Mouse (Mus musculus): ENCODE measurements around the gene Smim24.
A peak's percentile ranks its signal among the peaks of the same experiment; 100 is the strongest.

Gene Smim24

DNA sequence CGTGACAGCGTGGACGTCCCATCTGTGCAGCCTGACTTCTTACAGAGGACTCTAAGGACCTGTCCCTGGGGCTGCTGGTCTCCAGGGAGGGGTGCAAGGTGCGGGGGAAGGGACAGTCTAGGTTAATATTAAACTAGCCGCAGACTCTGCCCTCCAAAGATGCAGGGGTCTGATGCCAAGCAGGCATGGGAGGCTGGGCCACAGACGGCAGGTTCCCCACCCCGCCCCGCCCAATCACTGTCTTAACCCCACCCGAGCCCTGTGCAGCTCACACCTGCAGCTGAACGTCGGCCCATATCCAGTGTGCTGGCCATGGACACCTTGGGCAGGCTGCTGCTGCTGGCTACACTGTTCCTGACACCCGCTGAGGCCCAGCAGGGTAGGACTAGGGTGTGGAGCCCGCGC lies at the start of gene Smim24:
Gene Smim24 (plus strand): TSS at position 271 of the 405 bp plus-strand sequence.
- DNase-seq (ENCODE audit: low spot score in 2 of 2): no peak

DNA sequence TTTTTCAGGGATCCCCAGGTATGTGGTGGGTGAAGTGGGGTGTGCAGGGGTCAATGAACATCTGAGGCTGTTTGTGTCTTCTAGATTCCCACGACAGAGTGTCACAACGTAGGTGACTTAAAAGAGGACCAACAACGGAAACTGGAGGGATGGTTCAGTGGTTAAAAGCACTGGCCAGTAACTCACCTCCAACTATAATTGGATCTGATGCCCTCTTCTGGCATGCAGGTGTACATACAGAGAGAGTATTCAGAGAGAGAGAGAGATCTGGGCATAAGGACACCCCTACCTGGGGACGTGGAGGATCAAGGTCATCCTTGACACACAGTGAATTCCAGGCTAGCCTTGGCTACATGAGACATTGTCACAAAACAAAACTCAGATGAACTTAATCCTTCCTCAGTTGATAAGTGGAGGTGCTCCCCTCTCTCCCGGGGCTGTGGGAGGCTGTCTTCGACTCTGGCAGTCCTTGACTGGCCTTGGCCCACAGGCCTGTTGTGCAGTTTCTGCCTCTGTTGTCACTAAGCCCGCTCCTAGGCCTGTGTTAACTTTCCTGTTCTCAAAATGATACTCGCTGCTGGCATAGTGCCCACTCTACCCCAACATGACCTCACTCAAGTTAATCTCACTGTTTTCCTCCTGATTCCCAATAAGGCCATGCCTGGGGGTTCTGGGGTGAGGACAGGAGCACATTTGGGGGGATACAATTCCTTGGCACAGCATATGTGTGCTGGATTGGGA lies 48.3 kb upstream of the Smim24 start:
- DNase-seq (ENCODE audit: low spot score in 2 of 2): no peak

DNA sequence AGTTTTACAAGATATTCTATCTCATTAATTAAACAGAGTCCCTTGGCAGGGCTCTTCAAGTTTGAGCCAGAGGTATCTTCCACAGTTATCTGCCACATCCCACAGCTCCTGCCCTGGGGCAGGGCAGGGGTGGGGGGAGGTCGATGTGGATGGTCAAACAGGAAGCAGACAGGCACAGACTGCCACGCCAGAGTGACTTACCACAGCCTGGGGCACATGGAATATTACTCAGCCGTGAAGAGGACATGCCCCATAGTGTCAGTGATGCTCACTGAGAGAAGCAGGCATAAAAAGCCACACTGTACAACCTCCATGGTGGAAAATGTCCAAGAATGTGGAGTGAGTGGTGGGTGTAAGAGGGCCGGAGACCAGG lies 47.7 kb upstream of the Smim24 start:
- DNase-seq (ENCODE audit: low spot score in 2 of 2): no peak

DNA sequence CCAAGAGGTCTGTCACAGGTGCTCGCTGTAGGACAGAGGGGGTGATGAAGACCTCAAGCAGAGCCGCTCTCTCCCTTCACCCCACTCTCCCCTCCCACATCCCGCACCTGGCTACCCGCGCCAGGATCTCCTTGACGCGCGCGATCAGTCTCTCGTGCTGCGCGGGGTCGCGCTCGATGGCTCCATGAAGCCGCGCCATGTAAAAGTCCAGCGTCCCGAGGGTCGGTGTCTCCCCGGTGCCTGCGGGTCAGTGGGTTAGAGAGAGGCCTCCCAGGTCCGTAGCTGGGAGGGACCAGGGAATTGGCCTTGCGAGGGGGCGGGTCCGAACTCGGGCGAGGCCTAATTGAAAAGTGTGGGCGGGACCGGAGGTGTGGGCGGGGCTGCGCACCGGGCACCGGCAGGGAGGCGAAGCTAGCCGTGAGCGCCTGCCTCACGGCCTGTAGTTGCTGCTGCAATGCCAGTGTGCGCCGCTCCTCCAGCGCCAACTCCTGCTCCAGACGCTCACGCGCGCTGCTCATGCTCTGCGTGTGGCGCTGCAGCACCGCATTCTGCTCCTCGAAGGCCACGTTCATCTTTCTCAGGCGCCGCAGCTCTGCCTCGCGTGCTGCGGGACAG lies 46.3 kb upstream of the Smim24 start:
- peak; percentile 61 to 63 for DNase-seq (ENCODE audit: low spot score in 2 of 2)

DNA sequence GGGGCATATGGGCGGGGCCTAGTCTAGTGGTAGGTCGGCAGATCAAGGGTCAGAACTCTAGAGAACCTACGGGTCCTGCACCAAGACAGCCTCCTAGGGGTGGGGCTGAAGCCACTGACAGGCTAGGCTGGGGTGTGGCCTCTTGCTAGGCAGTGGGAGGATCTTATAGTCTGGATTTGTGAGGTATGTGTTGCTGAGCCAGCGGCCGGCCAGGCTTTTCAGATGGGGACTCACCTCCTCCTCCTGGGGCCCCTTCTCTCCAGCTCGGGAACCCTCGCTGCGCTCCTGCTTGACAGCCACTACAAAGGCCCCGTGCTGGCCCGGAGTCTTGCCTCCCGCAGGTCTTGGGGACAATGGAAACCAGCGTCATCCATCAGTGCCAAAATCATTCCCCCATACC lies 43.7 kb upstream of the Smim24 start:
- no peak for DNase-seq (ENCODE audit: low spot score in 2 of 2)

DNA sequence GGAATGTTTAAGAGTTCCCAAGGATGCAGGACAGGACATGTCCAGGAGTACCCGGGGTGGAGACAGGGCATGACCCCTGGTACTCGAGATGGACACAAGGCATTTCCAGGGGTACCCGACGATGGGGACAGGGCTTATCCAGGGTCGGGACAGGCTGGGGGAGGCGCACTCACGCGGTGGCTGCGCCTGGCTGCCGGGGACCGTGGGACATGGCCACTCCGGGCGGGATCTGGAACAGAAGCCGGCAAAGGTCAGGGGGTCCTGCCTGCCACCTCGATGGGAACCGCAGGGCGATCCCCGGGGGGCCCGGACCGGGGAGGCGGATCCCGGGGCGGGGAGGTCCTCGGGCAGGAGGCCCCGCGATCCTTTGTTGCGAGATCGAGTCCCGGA lies 42.9 kb upstream of the Smim24 start:
- DNase-seq (ENCODE audit: low spot score in 2 of 2): no peak

DNA sequence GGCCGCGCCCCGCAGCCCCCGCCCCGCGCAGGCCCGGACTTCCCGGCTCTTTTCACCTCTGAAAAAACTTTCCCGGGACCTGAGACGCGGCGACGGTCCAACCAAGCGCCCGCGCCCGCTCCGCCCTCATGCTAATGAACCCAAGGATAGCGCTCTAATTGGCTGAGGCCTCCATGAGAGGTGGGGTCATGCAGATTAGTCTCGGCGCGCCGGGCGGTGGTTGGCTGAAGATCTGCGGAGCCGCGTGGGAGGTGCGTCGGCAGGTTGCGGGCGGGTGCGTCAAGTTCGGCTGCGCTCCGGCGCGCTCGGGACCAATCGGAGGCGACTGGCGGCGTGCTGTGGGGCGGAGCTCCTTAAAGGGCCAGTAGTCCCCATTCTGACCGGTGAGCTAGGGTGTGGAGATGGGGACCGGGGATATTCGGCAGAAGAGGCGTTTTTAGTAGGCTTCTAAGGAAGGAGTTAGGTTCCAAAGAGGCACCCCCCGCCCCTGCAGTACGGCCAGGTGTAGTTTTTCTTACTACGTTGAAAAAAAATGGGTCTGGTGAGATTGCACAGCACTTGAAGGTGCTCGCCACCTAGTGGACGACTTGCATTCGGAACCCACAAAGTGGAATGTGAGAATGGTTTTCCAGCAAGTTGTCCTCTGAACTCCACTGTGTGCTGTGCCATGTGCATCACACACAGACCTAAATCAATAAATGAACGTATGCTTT lies 42.3 kb upstream of the Smim24 start, which contains the start of gene Hmg20b:
Gene Hmg20b (minus strand): TSS at position 130 of the 713 bp plus-strand sequence.
- DNase-seq (ENCODE audit: low spot score in 2 of 2): peak; percentile 94 to 99

DNA sequence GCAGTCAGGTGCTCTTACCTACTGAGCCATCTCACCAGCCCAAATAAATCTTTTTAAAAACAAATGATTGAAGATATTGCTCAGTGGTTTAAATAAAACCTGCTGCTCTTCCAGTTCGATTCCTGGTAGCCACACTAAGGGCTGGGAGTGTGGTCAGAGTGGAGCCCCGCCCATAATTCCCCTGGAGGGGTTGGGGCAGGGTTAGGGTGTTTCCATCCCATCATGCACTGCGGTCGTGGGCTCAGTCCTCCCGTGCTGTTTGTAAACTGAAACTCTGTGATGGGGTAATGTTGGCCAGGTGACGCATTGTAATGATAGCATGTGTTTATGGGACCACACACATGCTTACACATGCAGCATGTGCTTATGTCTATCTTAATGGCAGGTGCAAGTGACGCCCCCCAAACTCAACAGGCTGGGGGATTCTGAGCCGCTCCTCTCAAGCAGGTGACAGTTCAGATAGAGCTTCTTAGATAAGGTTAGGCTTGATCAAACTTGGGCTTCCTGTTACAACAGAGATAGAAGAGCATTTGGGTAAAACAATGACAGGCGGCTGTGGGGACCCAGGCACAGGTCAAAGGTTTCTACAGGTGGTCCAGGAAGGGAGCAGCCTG lies 41.1 kb upstream of the Smim24 start:
- DNase-seq (ENCODE audit: low spot score in 2 of 2): no peak

DNA sequence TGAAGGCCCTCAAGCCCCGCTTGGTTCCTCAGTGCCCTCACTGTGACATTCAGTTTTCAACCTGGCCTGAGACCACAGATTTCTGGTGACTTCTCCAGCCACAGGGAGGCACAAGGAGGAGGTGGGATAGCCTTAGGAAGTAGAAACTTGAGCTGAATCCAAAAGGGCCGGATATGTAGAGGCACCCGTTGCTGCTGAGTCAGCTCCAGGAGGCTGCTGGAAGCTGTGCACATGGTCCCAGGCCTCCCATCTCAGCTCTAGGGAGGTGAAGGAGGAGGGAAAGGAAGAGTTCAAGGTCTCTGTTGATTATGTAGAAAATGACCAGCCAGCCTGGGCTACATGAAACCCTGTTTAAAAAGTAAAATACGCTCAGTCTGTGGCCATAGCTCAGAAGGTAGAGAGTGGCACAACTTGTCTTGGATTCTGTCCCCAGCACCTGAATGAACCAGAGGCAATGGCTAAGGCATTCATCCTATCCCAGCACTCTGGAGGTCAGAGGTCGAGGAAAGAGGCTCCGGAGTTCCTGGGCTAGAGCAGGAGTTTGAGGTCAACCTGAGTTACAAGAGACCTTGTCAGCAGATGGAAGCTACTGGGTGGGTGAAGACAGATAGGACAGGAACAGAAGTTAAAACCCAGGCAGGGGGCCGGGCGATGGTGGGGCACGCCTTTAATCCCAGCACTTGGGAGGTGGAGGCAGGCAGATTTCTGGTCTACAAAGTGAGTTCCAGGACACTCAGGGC lies 37.9 kb upstream of the Smim24 start:
- no peak for DNase-seq (ENCODE audit: low spot score in 2 of 2)

DNA sequence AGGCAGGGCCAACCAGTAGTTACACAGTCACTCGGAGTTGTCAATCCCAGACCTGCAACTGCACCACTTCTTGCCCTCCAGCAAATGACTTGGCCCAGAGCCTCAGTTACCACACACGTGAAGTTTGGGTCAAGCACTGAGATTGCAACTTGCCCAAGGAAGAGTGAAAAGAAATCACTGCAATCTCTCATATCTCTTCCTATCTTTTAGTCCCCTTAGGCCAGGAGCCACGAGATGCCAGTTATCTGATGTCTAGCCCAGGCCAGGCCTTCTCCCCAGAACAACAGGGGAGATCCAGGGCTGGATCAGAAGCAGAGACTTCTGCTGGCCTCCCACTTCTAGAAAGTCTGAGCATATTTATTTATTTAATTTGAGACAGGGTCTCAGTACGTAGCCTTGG lies 37.3 kb upstream of the Smim24 start:
- no peak for DNase-seq (ENCODE audit: low spot score in 2 of 2)

DNA sequence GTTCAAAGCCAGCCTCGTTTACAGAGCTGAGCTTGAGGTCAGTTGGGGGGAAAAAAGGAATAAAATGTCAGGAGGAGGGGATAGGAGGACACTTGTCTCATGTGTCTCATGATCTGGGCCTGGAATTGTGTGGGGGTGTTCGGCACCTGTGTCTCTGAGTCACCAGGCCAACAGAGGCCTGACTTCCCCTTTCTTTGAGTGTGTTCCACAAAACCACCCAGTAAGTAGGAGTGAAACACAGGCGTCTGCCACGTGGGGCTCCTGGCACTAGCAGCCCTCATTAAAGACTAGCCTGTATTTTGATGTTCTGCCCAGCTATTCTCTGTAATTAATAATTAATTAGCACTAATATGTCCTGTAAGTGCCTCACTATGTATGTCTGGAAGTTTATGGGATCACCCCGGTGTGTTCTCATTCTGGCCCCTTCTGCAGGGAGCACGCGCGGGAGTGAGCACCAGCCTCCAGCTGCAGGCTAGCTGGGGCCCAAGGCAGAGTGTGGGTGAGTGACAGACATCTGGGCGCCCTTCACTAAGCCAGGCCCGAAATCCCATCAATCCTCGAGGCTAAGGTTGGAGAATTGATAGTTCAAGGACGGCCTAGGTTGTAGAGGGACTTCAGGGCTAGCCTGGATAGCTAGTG lies 36.4 kb upstream of the Smim24 start:
- DNase-seq (ENCODE audit: low spot score in 2 of 2): no peak

DNA sequence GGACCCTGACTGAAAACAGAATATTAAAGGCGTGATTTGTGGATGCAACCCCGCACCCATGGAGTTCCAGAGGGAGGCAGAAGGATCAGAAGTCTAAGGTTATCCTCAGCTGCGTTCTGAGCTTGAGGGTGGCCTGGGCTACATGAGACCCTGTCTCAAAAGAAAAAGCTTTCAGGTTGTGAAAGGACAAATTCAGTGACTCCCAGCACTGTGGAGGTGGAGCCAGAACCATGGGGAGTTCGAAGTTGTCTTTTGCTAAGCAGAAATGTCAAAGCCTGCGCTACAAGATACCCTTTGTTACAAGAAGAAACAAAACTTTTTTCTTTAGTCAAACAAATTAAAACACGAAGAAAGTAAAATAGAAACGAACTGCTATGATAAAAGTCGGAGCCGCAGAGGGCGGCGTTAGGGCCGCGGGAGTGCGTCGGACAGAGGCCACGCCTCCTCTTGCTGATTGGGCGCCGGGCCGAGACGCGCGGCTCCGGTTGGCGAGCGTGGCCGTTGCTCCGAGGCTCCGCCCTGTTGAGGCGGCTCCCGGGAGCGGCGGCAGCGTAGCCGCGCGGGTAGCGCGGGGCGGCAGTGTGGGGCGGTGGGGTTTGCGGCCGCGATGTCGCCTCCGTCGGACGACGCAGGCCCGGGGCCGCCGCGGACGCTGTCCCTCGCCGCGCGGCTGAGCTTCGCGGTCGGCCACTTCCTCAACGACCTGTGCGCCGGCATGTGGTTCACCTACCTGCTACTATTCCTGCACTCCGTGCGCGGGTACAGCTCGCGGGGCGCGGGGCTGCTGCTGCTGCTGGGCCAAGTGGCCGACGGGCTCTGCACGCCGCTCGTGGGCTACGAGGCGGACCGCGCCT lies 35.6 kb upstream of the Smim24 start, which contains the start of gene Mfsd12:
Gene Mfsd12 (plus strand): TSS at position 501 of the 854 bp plus-strand sequence.
- peak; percentile 72 to 87 for DNase-seq (ENCODE audit: low spot score in 2 of 2)

DNA sequence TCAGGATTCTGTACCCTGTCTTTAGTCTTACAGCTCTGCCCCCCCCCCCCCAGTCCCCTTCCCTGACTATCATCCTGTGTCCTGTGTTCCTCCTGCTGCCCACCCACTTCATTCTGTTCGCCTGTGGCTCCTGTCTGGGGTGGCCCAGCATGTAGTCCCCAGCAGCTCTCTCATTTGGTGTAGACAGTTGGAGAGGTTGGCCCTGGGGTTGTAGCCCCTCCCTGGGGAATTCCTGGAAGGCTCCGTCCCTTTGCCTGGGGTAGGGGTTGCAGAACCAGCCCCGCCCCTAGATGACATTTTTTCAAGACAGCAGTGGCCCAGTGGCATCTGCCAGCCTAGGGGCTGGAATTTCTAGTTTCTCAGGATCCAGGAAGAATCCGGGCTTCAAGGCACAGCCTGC lies 34.6 kb upstream of the Smim24 start:
- no peak for DNase-seq (ENCODE audit: low spot score in 2 of 2)

DNA sequence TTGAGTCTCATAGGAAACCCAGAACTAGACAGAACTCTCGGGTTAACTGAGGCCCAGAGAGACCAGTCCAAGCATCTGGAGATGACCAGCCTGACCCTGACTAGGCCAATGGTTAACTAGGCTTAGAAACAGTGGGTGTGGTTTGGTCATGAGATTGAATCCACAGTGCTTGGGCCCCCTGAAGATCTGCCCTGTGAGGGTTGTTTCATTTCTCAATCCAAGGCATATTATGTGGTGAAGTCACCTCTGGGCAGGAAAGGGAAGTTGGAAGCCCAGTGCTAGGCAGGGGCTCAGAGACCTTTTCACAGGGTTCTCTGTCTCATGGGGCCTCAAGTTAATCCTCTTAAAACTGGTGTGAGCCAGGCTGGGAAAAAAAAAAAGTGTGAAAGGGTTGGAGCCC lies 34.0 kb upstream of the Smim24 start:
- DNase-seq (ENCODE audit: low spot score in 2 of 2): no peak

DNA sequence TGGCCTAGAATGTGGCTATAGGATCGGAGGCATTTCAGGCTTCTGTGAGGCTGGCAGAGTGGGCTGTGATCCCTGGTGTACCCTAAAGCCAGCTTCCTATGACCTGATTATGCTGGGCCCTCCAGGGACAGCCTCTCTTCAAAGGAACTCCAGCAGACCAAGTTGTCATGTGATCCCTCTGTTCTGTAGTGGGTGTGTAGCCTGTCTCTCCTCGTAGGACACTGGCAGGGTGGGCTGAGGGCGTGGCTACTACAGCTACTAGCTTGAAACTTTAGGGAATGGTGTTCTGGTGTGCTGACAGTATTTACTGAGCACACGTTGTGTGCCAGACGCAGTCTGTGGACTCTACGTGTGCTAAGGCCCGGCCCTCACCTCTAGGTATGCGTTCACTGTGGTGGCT lies 32.1 kb upstream of the Smim24 start:
- DNase-seq (ENCODE audit: low spot score in 2 of 2): no peak

DNA sequence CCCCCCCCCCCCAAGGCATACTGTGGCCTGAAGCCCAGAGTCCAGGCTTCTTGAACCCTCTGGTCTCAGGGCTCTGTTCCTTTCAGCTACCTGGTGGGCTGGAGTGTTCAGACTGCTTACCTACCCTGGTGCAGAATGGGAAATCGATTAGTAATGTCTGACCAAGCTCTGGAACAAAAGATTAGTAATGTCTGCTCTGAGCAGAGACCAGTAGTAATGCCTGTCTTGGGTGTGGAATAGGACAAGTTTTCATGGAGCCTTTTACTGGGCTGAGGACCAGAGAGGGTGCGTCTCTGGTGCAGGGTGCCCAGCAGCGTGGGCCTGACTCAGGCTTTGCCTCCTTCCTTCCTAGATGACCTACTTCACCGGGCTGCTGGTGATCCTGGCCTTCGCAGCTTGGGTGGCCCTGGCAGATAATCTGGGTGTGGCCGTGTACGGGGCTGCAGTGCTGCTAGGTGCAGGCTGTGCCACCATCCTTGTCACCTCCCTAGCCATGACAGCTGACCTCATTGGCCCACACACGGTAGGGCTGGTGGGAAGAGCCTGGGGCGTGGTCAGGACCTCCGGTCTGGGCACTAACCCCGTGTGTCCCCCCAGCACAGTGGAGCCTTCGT lies 30.4 kb upstream of the Smim24 start:
- no peak for DNase-seq (ENCODE audit: low spot score in 2 of 2)

DNA sequence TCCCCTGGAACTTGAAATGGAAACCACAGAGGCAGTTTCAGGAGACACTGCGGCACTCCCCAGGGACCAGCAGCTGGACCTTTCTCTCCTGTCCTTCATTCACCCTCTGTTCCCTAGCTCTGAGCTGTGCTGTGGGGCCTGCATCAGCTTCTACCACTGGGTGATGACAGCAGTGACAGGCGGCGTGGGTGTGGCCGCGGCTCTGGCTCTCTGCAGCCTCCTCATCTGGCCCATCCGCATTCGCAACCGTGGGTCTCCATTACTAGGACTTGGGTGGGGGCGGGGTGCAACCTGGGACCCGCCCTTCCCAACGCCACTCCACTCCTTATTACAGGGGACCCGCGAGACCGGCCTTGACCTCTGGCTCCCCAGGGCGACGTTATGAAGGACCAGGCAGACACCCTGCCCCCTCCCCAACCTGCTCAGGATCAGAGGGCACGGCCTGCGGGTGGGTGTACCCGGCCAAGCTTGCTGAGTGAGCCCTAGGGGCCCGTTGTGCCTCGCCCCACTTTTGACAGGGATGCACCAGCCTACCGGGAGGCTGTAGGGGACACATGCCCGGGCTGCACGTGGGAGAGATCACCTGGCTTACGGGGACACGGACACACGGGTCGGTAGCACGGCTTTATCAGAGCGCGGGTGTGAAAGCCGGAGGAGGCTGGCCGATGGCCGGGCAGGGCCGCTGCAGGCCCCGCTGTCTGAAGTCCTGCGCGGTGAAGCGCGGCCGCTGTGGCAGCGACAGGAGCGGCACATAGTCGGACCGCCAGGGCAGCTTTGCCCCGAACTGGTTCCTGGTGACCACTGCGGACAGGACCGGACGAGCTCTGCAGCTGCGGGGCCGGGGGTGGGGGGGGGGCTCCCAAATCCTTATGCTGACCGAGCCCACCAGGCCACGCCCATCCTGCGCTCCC lies 29.2 kb upstream of the Smim24 start:
- no peak for DNase-seq (ENCODE audit: low spot score in 2 of 2)

DNA sequence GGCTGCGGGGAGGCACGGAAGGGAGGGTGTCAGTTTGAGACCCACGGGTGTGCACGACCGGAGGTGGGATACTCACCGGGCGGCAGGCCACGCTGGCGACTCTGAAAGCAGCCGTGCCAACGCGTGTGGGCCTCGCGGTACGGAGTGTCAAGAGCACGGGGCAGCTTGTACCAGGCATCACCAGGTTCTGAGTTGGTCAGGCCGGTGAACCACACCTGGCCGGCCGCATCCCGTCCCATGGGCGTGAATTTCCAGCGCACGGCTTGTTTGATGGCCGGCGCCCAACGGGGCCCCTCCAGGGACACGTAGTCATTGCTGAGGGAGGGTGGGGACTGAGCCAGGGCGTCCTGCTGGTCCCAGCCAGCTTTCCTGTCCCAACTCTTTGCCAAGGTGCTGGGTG lies 28.2 kb upstream of the Smim24 start:
- no peak for DNase-seq (ENCODE audit: low spot score in 2 of 2)

DNA sequence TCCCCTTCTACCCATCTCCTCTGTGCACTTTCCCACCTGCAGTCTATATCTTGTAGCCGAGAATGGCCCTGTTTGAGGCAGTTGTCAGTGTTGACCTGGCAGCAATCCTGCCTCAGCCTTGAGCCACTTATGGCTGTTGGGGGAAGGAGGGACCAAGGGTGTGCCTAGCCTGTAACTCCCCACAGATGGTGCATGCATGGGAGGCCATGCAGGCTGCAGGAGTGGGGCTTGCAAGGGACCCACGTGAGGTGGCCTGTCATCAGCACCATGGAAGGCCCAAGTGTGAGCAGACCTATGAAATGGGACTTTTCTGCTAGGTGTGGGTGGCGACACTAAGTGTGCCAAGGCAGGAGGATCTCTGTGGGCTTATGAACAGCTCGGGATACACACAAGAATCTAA lies 27.8 kb upstream of the Smim24 start:
- no peak for DNase-seq (ENCODE audit: low spot score in 2 of 2)

Data from urinary bladder, adult 18-20 months (tissue).